Mouse (Mus musculus) cortical plate, adult 2 months (tissue): ENCODE measurements around the gene Srek1ip1. TPM values are rescaled to one million over a fixed set of nuclear protein-coding genes. Genes with fewer than 3 reads are reported as not detected.

Experiments
- H3K27ac ChIP-seq: fragments of 200-500 bp; 2 replicates; pipeline ENCODE4 v1.5.1; 2012; ENCODE audit warnings: low read length, control low read depth, inconsistent platforms; ENCODE audit not compliant: insufficient read depth
- H3K4me1 ChIP-seq: fragments of 200-500 bp; 2 replicates; pipeline ENCODE4 v1.6.1; 2011; ENCODE audit warnings: low read length; ENCODE audit not compliant: control insufficient read depth, insufficient read depth
- H3K4me3 ChIP-seq: fragments of 200-500 bp; 2 replicates; pipeline ENCODE4 v1.5.1; 2011; ENCODE audit warnings: mild to moderate bottlenecking, low read length, control low read depth; ENCODE audit not compliant: insufficient read depth
- CTCF ChIP-seq: fragments of 200-500 bp; IDR thresholded peaks from 2 replicates; pipeline ENCODE4 v1.5.1; 2011; ENCODE audit warnings: mild to moderate bottlenecking, control low read depth, low read length; ENCODE audit not compliant: insufficient read depth; ENCODE audit errors: extremely low read depth
- POLR2A ChIP-seq: fragments of 200-500 bp; IDR thresholded peaks from 2 replicates; pipeline ENCODE4 v1.6.1; 2011; ENCODE audit warnings: mild to moderate bottlenecking, low read length, control low read depth; ENCODE audit not compliant: insufficient read depth; ENCODE audit errors: extremely low read depth
- polyA plus RNA-seq: library from polyadenylated mRNA; depleted of rRNA; stranded (reverse); fragments of >200 nt; gene quantifications from 2 replicates; pipeline ENCODE4 v1.2.3, GENCODE M21; 2012

Gene Srek1ip1
- polyA plus RNA-seq, 1 experiment, result 18.2 TPM

- no peak for TF ChIP-seq CTCF
- no peak for TF ChIP-seq POLR2A
- no peak overlapping the region for H3K27ac ChIP-seq
- H3K4me3 ChIP-seq, result no peak overlapping the region
- H3K4me1 ChIP-seq, result no peaks in the 10 kb centered on the region
Measured at GRCm38 (mm10) chr13:104799566-104800182, 7.4 kb downstream of the Srek1ip1 start.

GRCm38 (mm10) chr13:104805681-104806080 is 13.4 kb downstream of the Srek1ip1 start:
- TF ChIP-seq CTCF (0 out of 2 replicates have a peak, but pooled peaks have one; percentile 12), POLR2A (no peak)
- H3K27ac ChIP-seq, result no peak overlapping the region
- H3K4me3 ChIP-seq, result no peak overlapping the region
- H3K4me1 ChIP-seq, result no peaks in the 10 kb centered on the region

- Histone ChIP-seq H3K4me3 (peak overlapping the region; percentile 80), H3K27ac (no peak overlapping the region), H3K4me1 (peaks cover 1% of the 10 kb centered on the region; the same call in 1 of the 2 replicates)
- TF ChIP-seq CTCF (no peak), POLR2A (no peak)
Measured at GRCm38 (mm10) chr13:104816270-104816634, 24.0 kb downstream of the Srek1ip1 start.

GRCm38 (mm10) chr13:104816635-104817571 is 24.6 kb downstream of the Srek1ip1 start, which contains the start of gene Cwc27:
Cwc27 (minus strand) TSS chr13:104817142.
- peaks cover 1% of the 10 kb centered on the region; the same call in 1 of the 2 replicates for H3K4me1 ChIP-seq
- peak within 1 kb of the TSS; percentile 80 for H3K4me3 ChIP-seq
- peak within 1 kb of the TSS; percentile 94 for H3K27ac ChIP-seq
- TF ChIP-seq POLR2A (peak; percentile 72), CTCF (no peak)

GRCm38 (mm10) chr13:104817696-104818095 is 25.4 kb downstream of the Srek1ip1 start:
- Histone ChIP-seq H3K4me3 (peak overlapping the region; percentile 80), H3K4me1 (peaks cover 1% of the 10 kb centered on the region; the same call in 1 of the 2 replicates), H3K27ac (no peak overlapping the region)
- TF ChIP-seq POLR2A, result no peak
- TF ChIP-seq CTCF, result no peak

GRCm38 (mm10) chr13:104821192-104821591 is 28.9 kb downstream of the Srek1ip1 start:
- Histone ChIP-seq H3K27ac (no peak overlapping the region), H3K4me3 (no peak overlapping the region), H3K4me1 (peaks cover 1% of the 10 kb centered on the region; the same call in 1 of the 2 replicates)
- no peak for TF ChIP-seq CTCF
- TF ChIP-seq POLR2A, result no peak

GRCm38 (mm10) chr13:104821908-104822307 is 29.6 kb downstream of the Srek1ip1 start:
- Histone ChIP-seq H3K4me3 (no peak overlapping the region), H3K27ac (no peak overlapping the region), H3K4me1 (peaks cover 1% of the 10 kb centered on the region; the same call in 1 of the 2 replicates)
- TF ChIP-seq POLR2A (no peak), CTCF (no peak)

GRCm38 (mm10) chr13:104822411-104822838 is 30.1 kb downstream of the Srek1ip1 start:
- TF ChIP-seq CTCF (no peak), POLR2A (no peak)
- H3K27ac ChIP-seq, result no peak overlapping the region
- no peak overlapping the region for H3K4me3 ChIP-seq
- H3K4me1 ChIP-seq, result peaks cover 1% of the 10 kb centered on the region; the same call in 1 of the 2 replicates

- no peak for TF ChIP-seq POLR2A
- no peak for TF ChIP-seq CTCF
- H3K4me1 ChIP-seq, result no peaks in the 10 kb centered on the region
Measured at GRCm38 (mm10) chr13:104825470-104825869, 33.2 kb downstream of the Srek1ip1 start.

GRCm38 (mm10) chr13:104832811-104833210 is 40.5 kb downstream of the Srek1ip1 start:
- H3K4me3 ChIP-seq, result no peak overlapping the region
- no peak overlapping the region for H3K27ac ChIP-seq
- no peak for TF ChIP-seq CTCF
- TF ChIP-seq POLR2A, result no peak
- H3K4me1 ChIP-seq, result no peaks in the 10 kb centered on the region

More at GRCm38 (mm10) chr13:104825470-104825869, 33.2 kb downstream of the Srek1ip1 start:
- Histone ChIP-seq H3K27ac (no peak overlapping the region), H3K4me3 (no peak overlapping the region)
